Mouse (Mus musculus) testis, adult 2 months (tissue): ENCODE results near the gene Trim56.

Experiments
- CTCF ChIP-seq: fragments of 200-500 bp; IDR thresholded peaks from 2 replicates; pipeline ENCODE4 v1.5.1; 2012; ENCODE audit warnings: low read depth, mild to moderate bottlenecking, inconsistent platforms, low read length, moderate library complexity; ENCODE audit not compliant: control insufficient read depth, insufficient read depth, insufficient replicate concordance
- POLR2A ChIP-seq: fragments of 200-500 bp; IDR thresholded peaks from 2 replicates; pipeline ENCODE4 v1.6.1; 2012; ENCODE audit warnings: low read depth, mild to moderate bottlenecking, inconsistent platforms, low read length, moderate library complexity; ENCODE audit not compliant: control insufficient read depth

- TF ChIP-seq CTCF = no peak
- TF ChIP-seq POLR2A = no peak
Observed at GRCm38 (mm10) chr5:137121280-137121679, 5.3 kb upstream of the Trim56 start.
